Mouse (Mus musculus) midbrain, embryonic 12.5 days (tissue): ENCODE measurements around the gene Gm4491. TPM values are rescaled to one million over a fixed set of nuclear protein-coding genes. Genes with fewer than 3 reads are reported as not detected.
"Not testable (repeated sequence)": the region's sequence is repeated elsewhere in the genome, so short reads cannot be mapped to it uniquely, and the experiment has no call there.

Source experiments
- ATAC-seq: fragments of 200-750 bp; cut with Nextera tagmentation; 2 replicates; pipeline ENCODE4 v1.8.0; 2017; ENCODE audit warnings: low read depth, moderate TSS enrichment, moderate library complexity; ENCODE audit not compliant: low FRiP score
- H3K27ac ChIP-seq: fragments of 300-500 bp; sonication (generic); replicated peaks from 2 replicates; pipeline ENCODE4 v1.5.1; 2016; ENCODE audit warnings: mild to moderate bottlenecking
- H3K27me3 ChIP-seq: fragments of 300-500 bp; sonication (generic); 2 replicates; pipeline ENCODE4 v1.6.1; 2016; ENCODE audit warnings: mild to moderate bottlenecking
- H3K36me3 ChIP-seq: fragments of 300-500 bp; sonication (generic); 2 replicates; pipeline ENCODE4 v1.6.1; 2016
- H3K4me1 ChIP-seq: fragments of 300-500 bp; sonication (generic); 2 replicates; pipeline ENCODE4 v1.6.1; 2016
- H3K4me2 ChIP-seq: fragments of 300-500 bp; sonication (generic); replicated peaks from 2 replicates; pipeline ENCODE4 v1.6.1; 2016; ENCODE audit warnings: mild to moderate bottlenecking, moderate library complexity
- H3K4me3 ChIP-seq: fragments of 300-500 bp; sonication (generic); 2 replicates; pipeline ENCODE4 v1.5.1; 2016; ENCODE audit warnings: mild to moderate bottlenecking
- H3K9ac ChIP-seq: fragments of 300-500 bp; sonication (generic); replicated peaks from 2 replicates; pipeline ENCODE4 v1.6.1; 2016; ENCODE audit warnings: mild to moderate bottlenecking, moderate library complexity
- H3K9me3 ChIP-seq: fragments of 300-500 bp; sonication (generic); 2 replicates; pipeline ENCODE4 v1.6.1; 2016; ENCODE audit warnings: mild to moderate bottlenecking
- WGBS: fragments of 180-500 bp; shearing (Covaris S2); methylation state at CpG from one replicate; pipeline ENCODE4 v1.1.7; 2016; 5-methylcytosine and 5-hydroxymethylcytosine counted together
- polyA plus RNA-seq: library from polyadenylated mRNA; unstranded; fragments of >200 nt; fragmentation: Nextera tagmentation; extraction: Ambion mirVana; gene quantifications from 2 replicates; pipeline ENCODE4 v1.2.1, GENCODE M21; 2016

The Gm4491 gene
- polyA plus RNA-seq, 1 experiment from 2014 or later, result not detected

GRCm38 (mm10) chr14:57075537-57075936 is 40.1 kb downstream of the Gm4491 start:
- Histone ChIP-seq H3K27me3 (no peaks in the 10 kb centered on the region), H3K4me2 (no peak overlapping the region), H3K9me3 (no peaks in the 10 kb centered on the region), H3K4me3 (no peak overlapping the region), H3K36me3 (no peaks in the 10 kb centered on the region), H3K4me1 (no peaks in the 10 kb centered on the region), H3K9ac (no peak overlapping the region), H3K27ac (no peak overlapping the region)
- ATAC-seq, result no peak
- WGBS, result 85% methylated on average over 6 of the region's 6 CpGs

- H3K4me3 ChIP-seq, ATAC-seq, H3K9ac ChIP-seq, H3K36me3 ChIP-seq, H3K9me3 ChIP-seq, H3K4me2 ChIP-seq, H3K27ac ChIP-seq, H3K4me1 ChIP-seq, H3K27me3 ChIP-seq: not testable (repeated sequence)
- WGBS, result 0% methylated on average over 2 of the region's 2 CpGs
These were observed 45.8 kb downstream of the Gm4491 start for GRCm38 (mm10) chr14:57069906-57070305.

GRCm38 (mm10) chr14:57066053-57066452 is 49.6 kb downstream of the Gm4491 start:
- Histone ChIP-seq H3K36me3 (no peaks in the 10 kb centered on the region), H3K4me3 (no peak overlapping the region), H3K9me3 (no peaks in the 10 kb centered on the region), H3K9ac (no peak overlapping the region), H3K4me1 (no peaks in the 10 kb centered on the region), H3K27me3 (no peaks in the 10 kb centered on the region), H3K27ac (no peak overlapping the region), H3K4me2 (no peak overlapping the region)
- ATAC-seq, result no peak

Other genes with a start within 250 kb of the Gm4491 start
- 84.0 and 94.9 TPM in 2 replicates for gene Zmym2, start 229.2 kb downstream of the Gm4491 start, polyA plus RNA-seq
- gene Gja3, start 57.8 kb downstream of the Gm4491 start, polyA plus RNA-seq, result 0.18 and 0.64 TPM in 2 replicates
- 17.4 and 23.7 TPM in 2 replicates for gene Gjb2, start 11.2 kb downstream of the Gm4491 start, polyA plus RNA-seq
- 7.6 and 12.9 TPM in 2 replicates for gene Gjb6, start 17.7 kb upstream of the Gm4491 start, polyA plus RNA-seq